Mouse (Mus musculus) ES-Bruce4 (cell line): ENCODE measurements around the gene Myh6.

ENCODE experiments used
- CTCF ChIP-seq: IDR thresholded peaks from one replicate; pipeline ENCODE4 v1.8.1; 2011; ENCODE audit warnings: low read depth, low read length
- EP300 ChIP-seq: IDR thresholded peaks from 2 replicates; pipeline ENCODE4 v1.6.1; 2011; ENCODE audit warnings: low read depth, low read length; ENCODE audit not compliant: insufficient read depth
- POLR2A ChIP-seq: IDR thresholded peaks from one replicate; pipeline ENCODE4 v1.8.1; 2011; ENCODE audit warnings: low read length; ENCODE audit not compliant: insufficient read depth

GRCm38 (mm10) chr14:54920076-54920685 is 46.5 kb downstream of the Myh6 start:
- TF ChIP-seq EP300, result no peak
- no peak for TF ChIP-seq CTCF
- no peak for TF ChIP-seq POLR2A
